Mouse (Mus musculus) olfactory bulb, adult 2 months (tissue): ENCODE data around the gene Agtrap.

Experiments used
- CTCF ChIP-seq: fragments of 200-500 bp; IDR thresholded peaks from 2 replicates; pipeline ENCODE4 v1.5.1; 2012; ENCODE audit warnings: low read depth, mild to moderate bottlenecking, low read length, moderate library complexity; ENCODE audit not compliant: insufficient read depth
- POLR2A ChIP-seq: fragments of 200-500 bp; IDR thresholded peaks from 2 replicates; pipeline ENCODE4 v1.6.1; 2012; ENCODE audit warnings: mild to moderate bottlenecking, low read depth, low read length, moderate library complexity; ENCODE audit not compliant: insufficient read depth

DNA sequence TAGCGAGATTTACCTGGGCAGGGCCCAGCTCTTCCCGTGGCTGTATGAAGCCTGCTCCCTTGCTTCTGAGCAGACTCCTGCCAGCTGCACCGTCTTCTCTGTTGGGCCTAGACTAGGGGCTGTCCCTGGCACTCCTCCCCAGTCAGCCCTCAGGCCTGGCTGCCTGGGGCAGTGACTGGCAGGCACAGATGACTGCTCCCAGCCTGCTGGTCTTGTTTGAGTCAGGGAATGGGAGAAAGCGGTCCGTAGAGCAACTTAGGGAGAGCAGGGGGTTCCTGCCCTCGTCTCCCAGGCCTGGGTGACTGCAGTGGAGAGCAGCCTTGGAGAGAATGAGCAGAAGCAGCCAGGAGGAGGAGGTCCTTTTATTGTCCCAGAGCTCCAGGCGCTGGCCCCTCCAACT, 31.6 kb downstream of the Agtrap start:
- TF ChIP-seq CTCF = no peak
- TF ChIP-seq POLR2A = no peak
